Mouse (Mus musculus): ENCODE data around the gene Thumpd1. TPM values are rescaled to one million over a fixed set of nuclear protein-coding genes. Genes with fewer than 3 reads are reported as not detected.
"Not testable (repeated sequence)": the region's sequence is repeated elsewhere in the genome, so short reads cannot be mapped to it uniquely, and the experiment has no call there.

The Thumpd1 gene
- polyA plus RNA-seq, 1 experiment: 12.4 TPM

DNA sequence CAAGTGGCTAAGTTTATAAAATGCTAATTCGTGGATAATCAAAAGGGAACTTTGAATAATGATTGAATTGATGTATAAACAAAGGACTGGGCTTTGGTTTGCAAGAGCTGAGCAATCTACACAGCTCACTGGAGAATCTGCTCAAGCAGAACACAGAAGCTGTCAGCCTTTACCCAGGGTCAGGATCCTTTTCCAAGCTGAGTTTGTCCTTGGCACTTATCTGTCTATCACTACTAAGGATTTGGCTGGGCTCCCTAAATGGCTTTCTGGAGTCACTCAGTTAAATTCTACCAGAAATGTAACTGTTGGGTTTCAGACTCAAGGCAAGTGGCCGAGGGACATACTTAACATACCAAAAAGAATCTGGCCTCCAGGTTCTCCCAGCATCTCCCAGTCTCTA lies 29.3 kb upstream of the Thumpd1 start:
- TF ChIP-seq CTCF (IDR thresholded peaks at IDR 0.05; ENCODE audit: control insufficient read depth, insufficient read depth, insufficient replicate concordance, low read depth, low read length): no peak
- TF ChIP-seq POLR2A (IDR thresholded peaks at IDR 0.05; ENCODE audit: control insufficient read depth, low read depth, low read length): no peak
- Histone ChIP-seq H3K4me1 (ENCODE audit: control insufficient read depth, insufficient read depth, low read length) (no peaks in the 10 kb centered on the region), H3K4me3 (ENCODE audit: control insufficient read depth, low read depth, low read length) (no peak overlapping the region), H3K27ac (ENCODE audit: control insufficient read depth, insufficient read depth, low read depth, low read length) (no peak overlapping the region), H3K36me3 (ENCODE audit: control insufficient read depth, insufficient read depth, low read length) (no peaks in the 10 kb centered on the region), H3K27me3 (ENCODE audit: control insufficient read depth, insufficient read depth, low read length) (no peaks in the 10 kb centered on the region)

DNA sequence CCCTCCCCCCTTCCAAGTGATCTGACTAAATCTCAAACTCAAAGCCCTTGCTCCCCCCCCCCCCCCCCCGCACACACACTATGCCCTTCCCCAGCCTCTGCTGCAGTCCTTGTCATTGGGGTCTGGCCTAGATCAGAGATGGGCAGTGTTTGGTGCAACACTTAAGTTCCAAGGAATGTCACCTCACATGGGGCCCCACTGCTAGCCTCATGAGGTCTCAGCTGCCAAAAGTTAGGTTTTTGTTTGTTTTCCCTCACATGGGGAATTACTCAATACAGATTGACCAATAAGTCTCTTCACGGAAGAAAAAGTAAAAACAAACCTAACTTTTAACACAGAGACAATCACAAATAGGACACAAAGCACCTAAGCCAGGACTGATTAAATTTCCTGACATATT lies 28.2 kb upstream of the Thumpd1 start:
- Histone ChIP-seq H3K4me1 (ENCODE audit: control insufficient read depth, insufficient read depth, low read length) (peaks cover 6% of the 10 kb centered on the region), H3K27me3 (ENCODE audit: control insufficient read depth, insufficient read depth, low read length) (no peaks in the 10 kb centered on the region), H3K27ac (ENCODE audit: control insufficient read depth, insufficient read depth, low read depth, low read length) (no peak overlapping the region), H3K4me3 (ENCODE audit: control insufficient read depth, low read depth, low read length) (no peak overlapping the region), H3K36me3 (ENCODE audit: control insufficient read depth, insufficient read depth, low read length) (no peaks in the 10 kb centered on the region)
- TF ChIP-seq POLR2A (IDR thresholded peaks at IDR 0.05; ENCODE audit: control insufficient read depth, low read depth, low read length): no peak
- TF ChIP-seq CTCF (IDR thresholded peaks at IDR 0.05; ENCODE audit: control insufficient read depth, insufficient read depth, insufficient replicate concordance, low read depth, low read length): no peak

DNA sequence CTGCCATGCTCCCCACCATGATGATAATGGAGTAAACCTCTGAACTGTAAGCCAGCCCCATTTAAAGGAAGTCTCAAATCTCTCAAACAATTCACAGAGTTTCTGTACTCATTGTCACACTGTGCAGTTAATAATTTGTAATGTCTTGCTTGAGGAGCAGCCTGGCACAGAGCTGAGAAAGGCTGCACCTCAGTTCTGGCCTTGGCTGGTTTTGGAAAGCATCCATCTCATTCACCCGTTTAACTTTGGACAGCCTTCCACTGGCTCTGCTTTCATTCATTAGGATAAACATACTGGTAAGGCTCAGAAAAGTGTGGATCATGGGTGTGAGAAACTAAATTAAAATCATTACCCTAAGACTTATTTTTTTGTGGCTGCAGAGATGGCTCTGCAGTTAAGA lies 25.3 kb upstream of the Thumpd1 start:
- H3K27ac ChIP-seq (ENCODE audit: control insufficient read depth, insufficient read depth, low read depth, low read length): no peak overlapping the region; the same call in 1 of the 2 replicates
- peaks cover 6% of the 10 kb centered on the region for H3K4me1 ChIP-seq (ENCODE audit: control insufficient read depth, insufficient read depth, low read length)
- no peaks in the 10 kb centered on the region for H3K36me3 ChIP-seq (ENCODE audit: control insufficient read depth, insufficient read depth, low read length)
- no peaks in the 10 kb centered on the region for H3K27me3 ChIP-seq (ENCODE audit: control insufficient read depth, insufficient read depth, low read length)
- TF ChIP-seq CTCF (IDR thresholded peaks at IDR 0.05; ENCODE audit: control insufficient read depth, insufficient read depth, insufficient replicate concordance, low read depth, low read length) (no peak), POLR2A (IDR thresholded peaks at IDR 0.05; ENCODE audit: control insufficient read depth, low read depth, low read length) (no peak)
- peak overlapping the region; percentile 73 for H3K4me3 ChIP-seq (ENCODE audit: control insufficient read depth, low read depth, low read length)

DNA sequence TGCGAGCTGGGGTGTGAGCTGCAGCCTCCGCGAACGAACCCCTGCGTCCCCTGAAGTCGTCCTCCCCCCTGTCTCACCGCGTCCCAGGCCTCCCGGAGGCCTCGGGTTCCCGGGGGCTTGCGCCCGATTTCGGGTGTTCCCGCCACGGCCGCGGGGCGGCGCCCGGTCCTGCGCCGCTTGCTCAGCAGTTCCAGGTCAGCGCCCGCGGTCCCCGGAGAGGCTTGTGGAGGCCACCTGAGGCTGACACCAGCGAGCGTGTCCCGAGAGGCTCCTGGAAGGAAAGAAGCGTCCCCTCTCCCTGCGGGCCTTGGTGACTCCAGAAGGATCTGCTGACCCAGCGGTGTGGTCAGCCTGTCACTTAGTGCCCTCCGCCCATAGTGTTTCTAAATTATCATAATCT lies 23.7 kb upstream of the Thumpd1 start:
- Histone ChIP-seq H3K27ac (ENCODE audit: control insufficient read depth, insufficient read depth, low read depth, low read length) (no peak overlapping the region), H3K4me3 (ENCODE audit: control insufficient read depth, low read depth, low read length) (peak overlapping the region; percentile 87), H3K27me3 (ENCODE audit: control insufficient read depth, insufficient read depth, low read length) (no peaks in the 10 kb centered on the region), H3K36me3 (ENCODE audit: control insufficient read depth, insufficient read depth, low read length) (no peaks in the 10 kb centered on the region), H3K4me1 (ENCODE audit: control insufficient read depth, insufficient read depth, low read length) (peaks cover 6% of the 10 kb centered on the region)
- TF ChIP-seq POLR2A (IDR thresholded peaks at IDR 0.05; ENCODE audit: control insufficient read depth, low read depth, low read length) (no peak), CTCF (IDR thresholded peaks at IDR 0.05; ENCODE audit: control insufficient read depth, insufficient read depth, insufficient replicate concordance, low read depth, low read length) (peak; percentile 13; the same call in 1 of the 2 replicates)

DNA sequence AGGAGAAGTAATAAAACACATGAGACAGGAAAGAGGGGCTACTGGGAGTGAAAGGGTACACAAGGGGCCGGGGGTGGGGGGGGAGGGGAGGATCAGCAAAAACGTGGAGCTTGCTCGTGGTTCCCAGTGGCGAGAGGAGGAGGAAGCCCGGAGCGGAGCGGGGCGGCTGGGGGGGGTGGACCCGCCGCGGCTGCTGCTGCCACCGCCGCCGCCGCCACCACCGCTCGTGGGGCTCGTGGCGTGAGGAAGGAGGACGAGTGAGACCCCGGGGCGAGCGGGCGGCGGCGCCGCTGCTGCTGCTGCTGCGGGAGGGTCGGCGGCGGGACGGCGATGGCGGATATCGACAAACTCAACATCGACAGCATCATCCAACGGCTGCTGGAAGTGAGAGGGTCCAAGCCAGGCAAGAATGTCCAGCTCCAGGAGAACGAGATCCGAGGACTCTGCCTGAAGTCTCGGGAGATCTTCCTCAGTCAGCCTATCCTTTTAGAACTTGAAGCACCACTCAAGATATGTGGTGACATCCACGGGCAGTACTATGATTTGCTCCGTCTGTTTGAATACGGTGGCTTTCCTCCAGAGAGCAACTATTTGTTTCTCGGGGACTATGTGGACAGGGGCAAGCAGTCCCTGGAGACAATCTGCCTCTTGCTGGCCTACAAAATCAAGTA lies 19.3 kb upstream of the Thumpd1 start:
- H3K36me3 ChIP-seq (ENCODE audit: control insufficient read depth, insufficient read depth, low read length); H3K27me3 ChIP-seq (ENCODE audit: control insufficient read depth, insufficient read depth, low read length); H3K4me1 ChIP-seq (ENCODE audit: control insufficient read depth, insufficient read depth, low read length); H3K27ac ChIP-seq (ENCODE audit: control insufficient read depth, insufficient read depth, low read depth, low read length): not testable (repeated sequence)
- H3K4me3 ChIP-seq (ENCODE audit: control insufficient read depth, low read depth, low read length): peak overlapping the region; percentile 13

DNA sequence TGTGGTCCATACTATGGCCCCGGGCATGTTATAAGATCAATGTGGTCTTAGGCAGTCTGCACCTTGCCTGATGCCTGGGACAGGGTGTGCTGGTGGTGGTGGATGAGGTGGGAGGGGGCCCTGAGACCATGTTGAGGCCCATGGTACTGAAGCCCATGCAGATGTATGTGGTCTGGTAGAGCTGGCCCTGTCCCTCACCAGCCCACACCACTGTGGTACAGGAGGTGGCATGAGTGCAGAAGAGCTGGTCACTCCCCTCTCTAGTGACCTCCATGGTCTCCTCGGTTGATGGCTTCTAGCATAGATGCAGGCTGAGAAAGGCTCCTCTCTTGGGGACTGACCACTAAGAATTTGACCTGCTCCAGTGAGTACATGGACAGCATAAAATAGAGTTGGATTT lies 18.3 kb upstream of the Thumpd1 start:
- Histone ChIP-seq H3K27me3 (ENCODE audit: control insufficient read depth, insufficient read depth, low read length) (no peaks in the 10 kb centered on the region), H3K36me3 (ENCODE audit: control insufficient read depth, insufficient read depth, low read length) (no peaks in the 10 kb centered on the region), H3K27ac (ENCODE audit: control insufficient read depth, insufficient read depth, low read depth, low read length) (peak overlapping the region; percentile 79), H3K4me1 (ENCODE audit: control insufficient read depth, insufficient read depth, low read length) (peaks cover 3% of the 10 kb centered on the region; the same call in 1 of the 2 replicates), H3K4me3 (ENCODE audit: control insufficient read depth, low read depth, low read length) (no peak overlapping the region)
- no peak for TF ChIP-seq POLR2A (IDR thresholded peaks at IDR 0.05; ENCODE audit: control insufficient read depth, low read depth, low read length)
- no peak for TF ChIP-seq CTCF (IDR thresholded peaks at IDR 0.05; ENCODE audit: control insufficient read depth, insufficient read depth, insufficient replicate concordance, low read depth, low read length)

DNA sequence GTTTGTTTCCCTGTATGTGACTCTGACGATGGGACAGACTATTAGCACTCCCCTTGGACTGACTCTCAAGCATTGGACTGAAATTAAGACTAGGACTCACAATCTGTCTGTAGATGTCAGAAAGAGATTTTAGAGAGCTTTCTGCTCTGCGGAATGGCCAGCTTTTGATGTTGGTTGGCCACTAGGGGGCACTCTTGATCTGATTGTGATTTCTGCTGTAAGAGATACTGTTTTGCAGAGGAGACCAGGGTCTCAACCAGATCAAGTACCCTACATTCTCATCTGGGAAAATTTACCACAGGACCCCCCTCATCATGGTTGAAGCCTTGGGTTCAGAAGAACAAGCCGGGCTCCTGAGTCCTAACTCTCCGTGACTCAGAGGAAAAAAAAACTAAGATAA lies 10.7 kb upstream of the Thumpd1 start:
- not testable (repeated sequence) for H3K4me1 ChIP-seq (ENCODE audit: control insufficient read depth, insufficient read depth, low read length); H3K27me3 ChIP-seq (ENCODE audit: control insufficient read depth, insufficient read depth, low read length); H3K4me3 ChIP-seq (ENCODE audit: control insufficient read depth, low read depth, low read length); H3K36me3 ChIP-seq (ENCODE audit: control insufficient read depth, insufficient read depth, low read length); H3K27ac ChIP-seq (ENCODE audit: control insufficient read depth, insufficient read depth, low read depth, low read length)

DNA sequence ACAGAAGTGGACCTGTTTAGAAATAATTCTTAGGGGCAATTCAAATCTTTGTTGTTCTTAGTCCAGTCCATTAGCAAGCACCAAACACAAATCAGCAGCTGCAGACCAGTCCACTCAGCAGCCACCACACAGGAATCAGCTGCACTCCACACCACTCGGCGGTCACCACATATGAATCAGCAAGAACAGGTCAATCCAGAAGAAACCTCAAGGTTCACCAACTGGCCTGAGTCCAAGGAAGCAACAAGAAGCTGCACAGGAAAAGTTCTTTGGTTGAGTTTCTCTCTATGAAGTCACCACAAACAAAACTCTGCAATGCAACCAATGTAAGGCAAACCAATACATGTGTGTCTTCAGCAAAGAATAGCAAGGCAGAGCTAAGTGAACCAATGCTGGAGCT lies 7.0 kb upstream of the Thumpd1 start:
- Histone ChIP-seq H3K4me1 (ENCODE audit: control insufficient read depth, insufficient read depth, low read length) (no peaks in the 10 kb centered on the region), H3K27me3 (ENCODE audit: control insufficient read depth, insufficient read depth, low read length) (no peaks in the 10 kb centered on the region), H3K36me3 (ENCODE audit: control insufficient read depth, insufficient read depth, low read length) (no peaks in the 10 kb centered on the region), H3K27ac (ENCODE audit: control insufficient read depth, insufficient read depth, low read depth, low read length) (no peak overlapping the region), H3K4me3 (ENCODE audit: control insufficient read depth, low read depth, low read length) (no peak overlapping the region)
- TF ChIP-seq POLR2A (IDR thresholded peaks at IDR 0.05; ENCODE audit: control insufficient read depth, low read depth, low read length): no peak
- no peak for TF ChIP-seq CTCF (IDR thresholded peaks at IDR 0.05; ENCODE audit: control insufficient read depth, insufficient read depth, insufficient replicate concordance, low read depth, low read length)
